Mouse (Mus musculus): ENCODE results near the gene Slc7a6os. TPM values are rescaled to one million over a fixed set of nuclear protein-coding genes. Genes with fewer than 3 reads are reported as not detected.

Gene Slc7a6os
- total RNA-seq, 2 experiments from 2014 or later = 8.5 to 10.6 TPM

DNA sequence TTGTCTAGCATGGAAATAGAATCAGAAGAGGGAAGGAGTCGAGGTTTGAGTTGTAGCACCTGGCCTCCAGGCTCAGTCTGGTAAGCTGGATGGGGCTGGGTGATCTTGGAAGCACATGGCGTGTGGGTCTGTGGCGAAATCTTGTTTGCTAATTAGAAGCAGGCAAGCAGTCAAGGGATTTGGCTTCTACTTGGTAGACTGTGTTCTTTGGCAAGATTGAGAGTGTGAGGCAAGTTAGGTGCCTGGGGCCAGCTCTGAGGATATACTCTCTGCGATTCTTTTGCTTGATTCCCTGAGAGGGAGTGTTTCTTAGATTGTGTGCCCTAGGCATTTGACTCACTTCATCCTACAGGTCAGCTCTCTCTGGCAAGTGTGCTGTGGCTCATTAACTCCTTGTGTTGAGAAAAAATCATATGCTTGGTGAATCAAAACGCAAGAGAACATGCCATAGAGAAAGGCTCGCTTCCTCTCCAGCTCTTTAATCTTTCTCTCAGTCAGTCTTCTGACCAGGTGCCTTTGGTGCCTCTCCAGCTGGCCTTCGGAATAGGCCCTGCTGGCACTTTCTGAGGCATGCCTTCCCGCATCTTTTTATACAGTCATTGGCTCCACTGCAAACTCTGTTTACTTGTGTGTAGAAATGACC is 25.0 kb downstream of the Slc7a6os start:
- peak; percentile 13 for DNase-seq

GRCm38 (mm10) chr8:106178428-106178827 is 32.3 kb downstream of the Slc7a6os start:
- DNase-seq = no peak
- intact Hi-C loops (cut with DNase I; ENCODE audit: low total_unique reads) = no loop called here

More for the DNA sequence above, 25.0 kb downstream of the Slc7a6os start:
- intact Hi-C loops (cut with DNase I; ENCODE audit: low total_unique reads) = no loop called here

DNA sequence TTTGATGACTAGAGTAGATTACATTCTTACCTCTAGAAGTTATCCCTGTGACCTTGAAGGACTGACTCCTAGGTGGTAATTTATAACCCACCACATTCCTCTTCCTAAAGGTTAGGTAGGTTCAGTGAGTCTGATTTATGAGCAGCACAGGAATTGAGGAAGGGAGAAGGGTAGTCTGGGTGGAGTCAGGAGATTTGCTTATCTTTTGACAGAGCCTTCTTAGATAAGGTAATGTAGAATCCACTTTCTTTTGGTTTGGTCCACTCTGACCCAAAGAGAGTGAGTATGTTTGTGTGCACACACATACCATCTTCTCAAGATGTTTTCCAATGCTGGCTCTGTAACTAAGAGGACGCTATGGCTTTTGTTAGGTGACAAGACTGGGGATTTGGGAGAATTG is 33.1 kb downstream of the Slc7a6os start:
- intact Hi-C loops (cut with DNase I; ENCODE audit: low total_unique reads) = no loop called here
- no peak for DNase-seq

DNA sequence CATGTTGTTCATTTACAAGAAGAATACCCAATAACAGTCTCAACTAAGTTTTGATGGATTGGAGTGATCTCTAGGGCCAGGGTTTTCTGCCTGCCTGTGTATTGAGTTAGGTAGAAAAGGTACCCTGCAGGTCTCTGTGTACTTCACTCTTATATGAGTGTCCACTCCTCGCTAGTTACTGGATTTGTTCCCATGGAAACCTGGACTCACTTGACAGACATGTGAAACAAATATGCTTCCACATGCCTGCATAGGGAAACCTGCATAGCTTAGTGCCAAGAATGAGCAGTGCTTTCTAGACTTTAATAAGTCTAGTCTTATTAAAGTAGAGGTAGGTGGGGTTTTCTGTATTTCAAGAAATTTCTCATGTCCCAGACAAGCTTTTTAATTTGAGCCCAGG is 33.8 kb downstream of the Slc7a6os start:
- intact Hi-C loops (cut with DNase I; ENCODE audit: low total_unique reads) = no loop called here
- DNase-seq = no peak

DNA sequence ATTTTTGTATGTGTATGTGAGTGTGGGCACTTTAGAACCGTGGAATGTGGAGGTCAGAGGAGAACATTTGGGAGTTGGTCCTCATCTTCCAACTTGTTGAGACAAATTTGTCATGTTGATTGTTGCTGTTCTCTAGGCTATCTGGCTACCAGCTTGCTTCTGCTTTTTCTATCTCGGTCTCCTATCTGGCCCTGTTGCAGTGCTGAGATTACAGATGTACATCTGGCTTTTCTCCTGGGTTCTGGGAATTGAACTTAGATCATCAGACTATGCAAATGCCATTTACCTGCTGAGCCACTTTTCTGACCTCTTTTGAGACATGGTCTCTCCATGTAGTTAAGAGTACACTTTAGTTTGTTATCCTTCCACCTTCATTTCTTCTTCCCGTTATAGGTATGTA is 37.2 kb downstream of the Slc7a6os start:
- intact Hi-C loops (cut with DNase I; ENCODE audit: low total_unique reads) = no loop called here
- DNase-seq = no peak

DNA sequence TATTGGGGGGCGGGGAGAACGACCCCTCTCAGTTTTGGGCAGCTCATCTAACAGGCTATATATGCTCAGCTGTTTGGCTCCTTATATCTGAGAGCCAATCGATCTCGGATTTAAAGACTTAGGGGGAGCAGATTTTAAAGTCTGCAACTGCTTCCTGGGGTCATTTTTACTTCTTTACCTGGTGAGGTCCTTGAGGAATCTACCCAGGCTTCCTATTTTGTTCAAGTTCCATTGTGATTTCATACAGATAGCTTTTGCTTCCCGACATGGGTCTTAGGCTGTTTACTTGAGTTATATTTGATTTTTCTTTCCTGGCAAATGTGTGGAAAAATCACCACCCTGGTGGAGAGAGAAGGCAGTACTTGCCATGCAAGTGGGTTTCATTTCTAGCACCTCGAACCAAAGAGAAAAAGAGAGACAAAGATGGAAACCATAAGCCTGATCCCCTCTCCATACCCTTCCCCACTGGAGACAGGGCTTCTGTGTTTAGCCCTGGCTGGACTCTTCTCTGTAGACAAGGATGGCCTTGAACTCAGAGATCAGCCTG is 40.7 kb downstream of the Slc7a6os start:
- DNase-seq = no peak
- intact Hi-C loops (cut with DNase I; ENCODE audit: low total_unique reads) = no loop called here

DNA sequence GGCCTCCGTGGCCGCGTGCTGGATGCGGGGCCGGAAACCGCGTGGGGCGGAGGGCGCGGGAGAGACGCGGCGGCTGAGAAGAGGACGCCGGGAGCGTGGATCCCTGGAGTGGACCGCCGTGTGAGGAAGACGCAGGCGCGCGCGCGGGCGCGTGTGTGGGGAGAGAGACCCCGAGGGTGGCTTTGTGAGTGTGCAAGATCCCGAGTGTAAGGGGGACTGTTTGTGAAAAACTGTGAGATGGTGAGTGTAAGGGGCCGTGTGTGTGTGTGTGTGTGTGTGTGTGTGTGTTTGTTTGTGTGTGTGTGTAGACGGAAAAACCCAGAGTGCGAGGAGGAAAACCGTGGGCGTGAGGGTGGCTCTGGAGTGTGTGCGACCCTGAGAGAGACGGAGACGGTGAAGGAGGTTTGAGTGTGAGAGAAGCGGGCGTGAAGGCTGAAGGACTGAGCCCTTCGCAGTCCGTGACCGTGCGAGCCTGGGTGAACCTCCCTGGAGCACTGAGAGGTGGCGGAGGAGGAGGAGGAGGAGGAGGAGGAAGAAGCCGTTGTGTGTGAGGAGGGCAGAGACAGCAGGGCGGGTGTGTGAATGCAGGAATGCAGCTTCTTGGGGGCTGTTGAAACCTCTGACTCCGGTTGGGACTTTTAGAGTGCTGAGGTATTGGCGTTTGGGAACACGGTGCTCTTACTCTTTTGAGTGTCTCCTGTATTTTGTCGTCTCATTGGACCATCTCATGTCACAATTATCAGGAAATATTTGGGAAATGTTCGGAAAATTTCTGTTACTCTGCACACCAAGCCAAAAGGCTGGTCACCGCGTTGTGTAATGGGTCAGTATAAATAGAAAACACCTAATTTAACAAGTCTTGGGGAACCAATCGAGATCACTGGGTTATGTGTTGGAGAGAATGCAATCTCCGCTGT is 41.5 kb downstream of the Slc7a6os start:
- intact Hi-C loops (cut with DNase I; ENCODE audit: low total_unique reads) = no loop called here
- DNase-seq = peak; percentile 23

DNA sequence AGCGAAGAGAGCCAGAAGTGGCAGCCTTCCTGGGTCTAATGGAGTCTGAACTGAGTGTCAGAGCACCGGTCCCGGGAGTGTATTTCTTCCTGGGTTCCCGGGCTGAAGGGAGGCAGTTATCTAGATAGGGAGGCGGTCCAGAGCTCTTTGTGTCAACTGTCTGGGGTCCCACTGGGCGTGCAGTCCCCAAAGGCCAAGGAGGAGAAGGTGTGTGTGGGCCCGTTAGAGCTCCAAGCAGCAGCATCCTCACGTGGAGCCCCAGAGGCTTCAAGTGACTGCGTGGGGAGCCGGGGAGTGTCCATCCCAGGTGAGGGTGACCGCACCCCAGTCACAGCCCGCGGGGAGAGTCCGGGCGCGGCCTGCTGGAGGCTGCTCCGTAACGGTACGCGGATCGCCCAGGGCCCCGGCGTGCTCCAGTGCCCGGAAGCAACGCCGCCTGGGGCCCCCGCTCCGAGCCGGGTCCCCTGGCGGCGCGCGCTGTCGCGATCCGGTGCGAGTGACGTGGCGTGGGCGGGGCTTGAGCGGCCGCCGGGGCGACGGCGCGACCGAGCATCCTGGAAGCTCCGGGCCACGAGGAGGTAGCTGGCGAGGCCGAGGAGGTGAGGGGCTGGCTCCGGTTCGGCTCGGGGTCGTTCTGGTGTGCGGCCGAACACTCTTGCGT is 42.2 kb downstream of the Slc7a6os start, which contains the start of gene Slc7a6:
Slc7a6 (plus strand) TSS at position 502 of the 661 bp plus-strand sequence.
- intact Hi-C loops (cut with DNase I; ENCODE audit: low total_unique reads) = no loop called here
- DNase-seq = peak; percentile 80

- intact Hi-C loops (cut with DNase I; ENCODE audit: low total_unique reads) = no loop called here
- peak; percentile 57 for DNase-seq
These were observed 45.3 kb downstream of the Slc7a6os start for GRCm38 (mm10) chr8:106165460-106165859.

- DNase-seq = no peak
- intact Hi-C loops (cut with DNase I; ENCODE audit: low total_unique reads) = no loop called here
These were observed 47.5 kb downstream of the Slc7a6os start for GRCm38 (mm10) chr8:106163251-106163650.

DNA sequence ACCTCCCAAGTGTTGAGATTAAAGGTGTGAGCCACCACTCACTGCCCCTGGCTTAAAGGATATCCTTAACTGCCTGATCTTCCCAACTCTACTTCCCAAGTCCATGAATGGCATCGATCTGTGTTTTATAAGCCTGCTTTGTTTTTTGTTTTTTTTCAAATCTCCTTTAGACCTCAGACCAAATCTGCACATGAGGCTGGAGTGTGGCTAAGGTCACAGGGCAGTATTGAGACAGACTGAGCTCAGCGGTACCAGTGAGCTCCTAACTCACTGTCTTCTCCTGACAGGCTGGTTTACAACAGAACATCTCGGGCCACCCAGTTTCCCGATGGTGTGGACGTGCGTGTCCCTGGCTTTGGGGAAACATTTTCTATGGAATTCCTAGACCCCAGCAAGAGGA is 50.9 kb downstream of the Slc7a6os start:
- no peak for DNase-seq
- intact Hi-C loops (cut with DNase I; ENCODE audit: low total_unique reads) = no loop called here

- intact Hi-C loops (cut with DNase I; ENCODE audit: low total_unique reads) = no loop called here
- DNase-seq = no peak
These were observed 52.4 kb downstream of the Slc7a6os start for GRCm38 (mm10) chr8:106158381-106158780.

DNA sequence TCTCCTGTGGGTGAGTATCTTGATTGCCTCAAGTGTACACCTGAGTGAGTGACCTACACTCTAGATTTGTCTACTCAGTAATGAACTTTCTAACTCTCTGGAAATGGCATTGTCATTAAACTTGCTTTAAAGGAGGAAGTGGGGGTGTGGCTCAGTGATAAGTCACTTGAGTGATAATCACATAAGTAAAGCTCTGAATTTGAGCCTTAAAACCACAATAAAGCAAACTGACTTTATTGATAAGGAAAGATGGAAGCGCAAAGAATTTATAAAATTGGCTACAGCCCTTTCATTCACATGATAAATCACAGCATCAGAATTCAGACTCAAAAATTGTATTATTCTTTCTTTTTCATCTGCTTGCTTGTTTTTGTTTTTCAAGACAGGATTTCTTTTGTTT is 53.3 kb downstream of the Slc7a6os start:
- no peak for DNase-seq
- intact Hi-C loops (cut with DNase I; ENCODE audit: low total_unique reads) = no loop called here

DNA sequence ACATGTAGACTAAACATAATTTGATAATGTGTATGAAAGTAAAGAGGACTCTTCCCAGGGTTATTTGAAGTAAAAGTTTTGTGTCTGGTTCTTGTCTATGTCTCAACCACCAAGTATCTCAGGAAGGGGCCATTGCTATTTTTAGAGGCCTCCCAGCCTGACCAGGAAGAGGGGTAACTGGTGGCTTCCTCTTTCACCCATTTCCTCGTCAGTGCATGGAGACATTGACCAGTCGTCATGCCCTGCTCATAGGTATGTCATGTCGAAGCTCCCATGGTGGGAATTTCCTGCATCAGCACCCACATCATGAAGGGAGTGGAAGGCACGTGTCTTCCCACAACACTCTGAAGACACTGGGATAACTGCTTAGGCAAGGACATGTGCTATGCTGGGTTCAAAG is 57.9 kb downstream of the Slc7a6os start:
- no peak for DNase-seq
- intact Hi-C loops (cut with DNase I; ENCODE audit: low total_unique reads) = no loop called here

- DNase-seq = no peak
These were observed 59.7 kb downstream of the Slc7a6os start for GRCm38 (mm10) chr8:106151041-106151440.

More at GRCm38 (mm10) chr8:106151041-106151440, 59.7 kb downstream of the Slc7a6os start:
- intact Hi-C loops (cut with DNase I; ENCODE audit: low total_unique reads) = no loop called here

Other genes starting within 250 kb of the Slc7a6os start
- gene Slc12a4, start 244.8 kb downstream of the Slc7a6os start, total RNA-seq (2021) = 10 to 100 TPM; 12.1 to 19.1 TPM
- not detected for gene Dpep3, start 231.5 kb downstream of the Slc7a6os start, total RNA-seq (2021)
- 10 to 100 TPM in 1 of 2 experiments, 1 to 10 TPM in 1; 9.4 to 10.4 TPM for gene Dus2, start 219.6 kb downstream of the Slc7a6os start, total RNA-seq (2021)
- not detected for gene Dpep2nb, start 205.0 kb downstream of the Slc7a6os start, total RNA-seq (2021)
- 1 to 10 TPM; 9.5 to 9.7 TPM for gene Ddx28, start 199.1 kb downstream of the Slc7a6os start, total RNA-seq (2021)
- 10 to 100 TPM; 18.4 to 22.0 TPM for gene Nfatc3, start 152.1 kb downstream of the Slc7a6os start, total RNA-seq (2021)
- gene Esrp2, start 74.0 kb downstream of the Slc7a6os start, total RNA-seq (2021) = not detected
- 1 to 10 TPM; 4.5 to 5.0 TPM for gene Pla2g15, start 60.5 kb downstream of the Slc7a6os start, total RNA-seq (2021)
- gene Slc7a6, start 42.1 kb downstream of the Slc7a6os start, total RNA-seq (2021) = 1 to 10 TPM; 6.1 to 7.0 TPM
- gene Prmt7, start within 50 bp of the Slc7a6os start, total RNA-seq (2021) = 10 to 100 TPM; 21.5 to 23.9 TPM
- 1 to 10 TPM; 1.4 TPM for gene Smpd3, start 127.1 kb upstream of the Slc7a6os start, total RNA-seq (2021)
- 1 to 10 TPM; 2.4 to 2.9 TPM for gene Zfp90, start 204.4 kb upstream of the Slc7a6os start, total RNA-seq (2021)

Data from gastrocnemius, postnatal 14 days (tissue).